Mouse (Mus musculus): ENCODE data around the gene Slc2a5. TPM values are rescaled to one million over a fixed set of nuclear protein-coding genes. Genes with fewer than 3 reads are reported as not detected.

Gene Slc2a5
- 1 to 10 TPM; 3.8 to 5.7 TPM for total RNA-seq (2021)

DNA sequence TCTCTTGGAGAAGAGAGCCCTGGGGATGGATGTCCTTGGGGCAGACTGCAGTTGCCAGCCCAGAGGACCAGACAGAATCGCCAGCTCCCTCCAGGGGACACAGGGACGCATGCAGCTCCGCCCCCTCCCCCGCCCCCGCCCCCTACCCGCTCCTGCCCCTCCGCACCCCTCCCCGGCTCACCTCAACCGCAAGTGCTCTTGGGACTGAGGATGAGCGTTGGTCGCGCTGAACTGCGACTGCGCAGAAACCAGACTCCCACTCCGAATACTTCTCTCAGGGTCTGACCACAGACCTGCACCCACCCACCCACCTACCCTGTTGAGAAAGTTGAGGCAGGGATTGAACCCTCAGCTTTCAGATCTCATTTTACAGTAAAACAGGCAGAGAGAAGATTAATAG lies at the start of gene Slc2a5:
Gene Slc2a5 (plus strand): TSS at position 229 of the 400 bp plus-strand sequence.
- DNase-seq: no peak

DNA sequence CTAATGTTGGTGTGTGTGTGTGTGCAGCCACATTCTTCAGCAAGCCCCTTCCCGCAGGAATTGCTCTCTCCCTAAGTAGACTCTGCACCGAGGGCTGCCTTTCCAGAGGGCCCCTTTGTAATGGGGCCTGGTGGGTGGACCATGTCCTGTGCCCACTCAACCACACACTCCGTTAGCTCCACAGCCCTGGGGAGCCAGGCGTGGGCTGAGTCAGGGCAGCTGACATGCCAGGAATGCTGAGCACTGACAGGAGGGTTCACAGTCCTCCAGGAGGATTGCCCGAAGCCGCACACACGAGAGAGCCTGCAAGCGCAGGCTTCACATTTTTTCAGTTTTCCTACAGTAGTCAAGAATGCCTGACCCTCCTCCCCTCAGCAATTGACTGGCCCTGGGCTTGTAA lies 48.9 kb upstream of the Slc2a5 start:
- no peak for DNase-seq

DNA sequence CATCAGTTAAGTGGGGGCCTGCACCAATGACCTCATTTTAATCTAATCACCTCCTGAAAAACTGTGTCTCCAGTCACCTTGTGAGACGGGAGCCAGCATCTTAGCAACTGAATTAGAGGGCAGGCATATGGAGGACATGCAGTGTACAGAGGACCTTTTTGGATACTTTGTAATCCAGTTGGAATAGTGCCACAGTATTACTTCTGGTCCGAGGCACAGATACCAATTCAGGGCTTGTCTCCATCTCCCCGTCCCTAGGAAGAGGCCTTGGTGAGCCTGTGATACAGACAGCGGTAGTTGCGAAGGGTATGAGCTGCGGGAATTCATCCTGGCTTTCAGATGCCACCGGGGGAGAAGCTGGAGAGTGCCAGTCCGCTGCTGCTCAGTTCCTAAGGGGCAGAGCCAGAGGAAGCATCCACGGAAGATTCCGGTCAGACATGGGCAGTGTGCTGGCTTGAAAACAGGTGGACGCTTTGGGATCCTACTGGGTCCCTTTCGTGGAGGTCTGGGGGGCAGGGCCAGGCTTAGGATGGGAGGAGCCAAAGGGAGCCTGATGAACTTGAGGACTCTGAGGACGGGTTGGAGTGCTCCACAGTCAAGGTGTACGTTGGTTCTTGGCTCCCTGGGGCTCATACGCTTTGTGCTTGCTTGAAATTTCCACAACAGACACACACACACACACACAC lies 46.5 kb upstream of the Slc2a5 start:
- DNase-seq: no peak

DNA sequence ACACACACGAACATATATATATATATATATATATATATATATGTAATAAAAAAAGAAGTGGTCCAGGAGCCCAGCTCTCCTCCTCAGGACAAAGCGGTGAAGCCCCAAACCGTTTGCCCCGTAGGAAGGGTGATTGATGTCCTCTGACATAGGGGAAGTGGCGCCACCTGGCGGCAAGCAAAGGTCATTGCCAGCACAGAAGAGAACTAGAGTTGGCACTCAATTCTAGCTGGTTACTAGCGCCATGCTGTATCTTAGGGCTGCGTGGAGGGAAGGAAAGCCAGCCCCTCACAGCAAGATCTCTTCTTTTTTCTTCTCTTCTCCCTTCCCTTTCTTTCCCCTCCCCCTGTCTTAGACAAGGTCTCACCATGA lies 46.0 kb upstream of the Slc2a5 start:
- DNase-seq: no peak

DNA sequence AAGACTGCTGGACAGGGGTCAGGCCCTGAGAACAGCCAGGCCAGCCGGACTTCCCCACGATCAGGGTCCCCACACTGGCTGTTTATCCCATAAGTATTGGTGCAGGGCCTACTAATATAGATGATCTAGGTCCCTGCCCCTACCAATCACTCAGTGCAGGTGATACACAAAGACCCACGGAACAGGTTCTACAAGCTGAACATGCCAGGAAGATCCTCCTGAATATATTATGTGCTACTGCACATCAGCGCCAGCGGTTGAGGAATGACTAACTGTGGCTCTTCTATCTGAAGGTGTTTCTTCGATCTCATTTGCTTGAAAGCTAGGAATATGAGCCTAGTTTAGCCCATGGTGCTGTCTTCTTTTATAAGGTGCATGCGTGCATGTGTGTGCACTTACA lies 43.7 kb upstream of the Slc2a5 start:
- no peak for DNase-seq

DNA sequence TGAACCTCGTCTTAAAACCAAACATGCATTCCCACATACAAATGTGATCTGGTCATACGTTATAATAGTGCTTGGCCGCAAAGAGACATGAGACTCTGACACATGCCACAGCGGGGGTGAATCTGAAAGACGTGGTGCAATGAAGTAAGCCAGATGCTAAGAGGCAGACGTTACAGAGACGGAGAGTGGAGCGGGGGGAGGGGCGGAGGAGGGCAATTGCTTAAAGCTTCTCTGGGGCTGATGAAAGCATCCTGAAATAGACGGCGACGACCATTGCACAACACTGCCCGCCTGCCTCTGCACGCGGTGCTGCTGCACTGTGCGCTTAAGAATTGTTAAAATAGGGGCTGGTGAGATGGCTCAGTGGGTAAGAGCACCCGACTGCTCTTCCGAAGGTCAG lies 42.9 kb upstream of the Slc2a5 start:
- no peak for DNase-seq

DNA sequence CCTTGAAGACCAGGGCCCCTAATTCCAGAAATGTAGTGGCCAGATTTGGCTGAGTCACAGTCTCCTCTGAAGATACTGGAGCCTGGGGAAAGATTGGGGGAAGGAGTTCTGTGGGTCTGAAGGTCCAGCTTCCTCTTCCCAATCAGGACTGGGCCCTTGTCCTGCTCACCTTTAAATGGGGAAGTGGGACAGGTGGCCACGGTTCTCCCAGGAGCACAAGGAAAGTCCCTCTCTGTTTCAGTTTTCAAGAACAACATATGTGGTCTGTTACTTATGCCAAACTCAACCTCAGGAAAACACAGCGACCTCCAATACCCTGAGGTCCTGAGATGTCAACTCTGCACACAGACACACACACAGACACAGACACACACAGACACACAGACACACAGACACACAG lies 40.4 kb upstream of the Slc2a5 start:
- DNase-seq: no peak

DNA sequence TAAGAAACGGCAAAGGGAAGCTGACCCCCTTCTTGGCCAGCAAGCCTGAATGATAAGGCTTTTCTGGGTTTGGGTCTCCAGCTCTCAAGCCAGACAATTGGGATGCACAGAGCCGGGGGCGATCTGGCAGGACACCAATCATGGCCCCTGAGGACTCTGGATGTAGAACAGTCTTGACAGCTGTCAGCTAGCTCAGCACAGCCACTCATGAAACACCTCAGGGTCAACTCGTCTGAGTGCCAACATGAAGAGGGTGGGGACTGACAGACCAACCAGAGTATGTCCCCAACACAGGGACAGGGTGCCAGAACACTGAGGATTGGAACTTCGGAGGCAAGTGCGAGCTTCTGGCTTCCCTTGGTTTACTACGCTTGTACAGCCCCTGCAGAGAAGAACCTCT lies 39.8 kb upstream of the Slc2a5 start:
- DNase-seq: no peak

DNA sequence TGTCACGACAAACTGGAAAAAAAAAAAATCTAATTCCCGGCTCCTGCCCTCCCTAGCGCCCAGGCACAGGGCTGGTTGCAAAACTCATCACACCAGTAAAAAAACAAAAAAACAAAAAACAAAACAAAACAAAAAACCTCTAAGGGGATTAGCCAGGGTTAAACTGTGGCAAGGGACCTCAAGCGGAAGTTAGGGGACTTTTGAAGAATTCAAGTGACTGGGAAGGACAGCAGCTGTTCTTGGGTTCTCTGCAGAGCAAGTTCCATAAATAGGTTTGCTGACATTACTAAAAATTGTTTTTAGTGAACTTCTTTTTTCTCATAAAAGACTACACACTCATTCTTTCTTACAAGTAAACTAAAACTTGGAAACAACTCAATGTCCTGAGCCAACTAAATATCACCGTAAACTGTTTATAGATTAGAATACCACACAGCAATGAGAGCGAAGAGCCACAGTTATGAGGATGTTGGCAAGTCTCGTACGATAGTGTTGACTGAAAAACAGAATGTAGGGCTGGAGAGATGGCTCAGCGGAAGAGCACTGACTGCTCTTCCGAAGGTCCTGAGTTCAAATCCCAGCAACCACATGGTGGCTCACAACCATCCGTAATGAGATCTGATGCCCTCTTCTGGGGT lies 38.6 kb upstream of the Slc2a5 start:
- DNase-seq: no peak

DNA sequence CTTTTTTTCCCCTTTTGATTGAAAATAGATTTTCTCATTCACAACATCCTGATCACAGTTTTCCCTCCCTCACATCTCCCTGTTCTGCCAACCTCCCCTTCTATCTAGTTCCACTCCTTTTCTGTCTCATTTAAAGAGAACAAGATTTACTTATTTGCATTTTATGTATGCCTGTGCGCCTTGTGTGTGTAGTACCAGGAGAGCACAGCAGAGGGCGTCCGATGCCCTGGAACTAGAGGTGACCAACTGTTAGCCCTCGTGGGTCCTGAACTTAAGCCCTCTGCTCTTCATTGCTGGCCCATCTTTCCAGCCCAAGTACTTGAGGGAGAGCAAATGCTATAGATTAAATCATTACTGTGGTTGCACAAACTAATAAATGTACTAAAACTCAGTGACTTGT lies 33.7 kb upstream of the Slc2a5 start:
- DNase-seq: no peak

DNA sequence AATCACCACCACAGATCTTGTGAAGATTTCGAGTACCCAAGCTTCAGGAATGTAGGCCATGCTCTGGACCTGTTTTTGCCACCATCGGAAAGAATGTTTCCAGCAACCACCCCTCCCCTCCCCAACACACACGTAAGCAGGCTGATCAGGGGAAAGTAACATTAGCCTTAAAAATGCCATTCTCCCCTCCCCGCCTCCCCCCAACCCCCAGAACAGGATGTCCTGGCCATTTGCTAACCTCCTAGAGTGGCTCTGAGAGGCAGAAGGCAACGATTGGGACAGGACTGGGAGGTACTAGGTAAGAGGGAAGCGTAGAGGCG lies 32.3 kb upstream of the Slc2a5 start:
- no peak for DNase-seq

DNA sequence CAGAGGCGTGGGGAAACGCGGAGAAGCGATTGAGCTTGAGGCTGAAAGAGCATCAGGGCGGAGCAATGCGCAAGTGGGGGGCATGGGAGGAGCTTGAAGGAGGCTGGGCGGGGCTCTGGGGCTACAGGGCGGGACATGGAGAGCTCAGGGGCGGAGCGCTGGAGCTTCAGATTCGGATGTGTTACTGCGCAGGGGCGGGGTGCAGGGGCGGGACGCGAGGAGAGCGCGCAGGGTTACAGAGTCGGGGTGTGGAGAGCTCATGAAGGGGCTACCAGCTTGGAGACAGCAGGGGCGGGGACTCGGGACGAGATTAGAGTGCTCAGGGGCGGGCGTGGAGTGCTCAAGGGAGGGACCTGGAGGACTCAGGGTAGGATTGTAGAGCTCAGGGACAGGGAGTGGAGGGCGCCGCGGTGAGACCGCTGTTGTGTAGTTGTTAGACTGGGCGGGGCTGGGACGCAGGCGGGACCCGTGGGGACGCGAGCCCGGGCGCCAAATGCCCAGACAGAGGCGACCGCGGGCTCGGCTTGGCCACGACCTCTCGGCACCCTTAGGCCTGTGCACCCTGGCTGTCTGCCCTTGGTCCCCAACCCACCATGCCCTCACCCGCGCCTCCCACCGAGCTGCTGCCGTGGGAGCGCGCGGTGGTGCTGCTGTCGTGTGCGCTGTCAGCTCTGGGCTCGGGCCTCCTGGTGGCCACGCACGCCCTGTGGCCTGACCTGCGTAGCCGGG lies 31.8 kb upstream of the Slc2a5 start, which contains the start of gene Gpr157:
Gene Gpr157 (plus strand): TSS at position 205 of the 729 bp plus-strand sequence.
- peak; percentile 86 to 88 for DNase-seq

DNA sequence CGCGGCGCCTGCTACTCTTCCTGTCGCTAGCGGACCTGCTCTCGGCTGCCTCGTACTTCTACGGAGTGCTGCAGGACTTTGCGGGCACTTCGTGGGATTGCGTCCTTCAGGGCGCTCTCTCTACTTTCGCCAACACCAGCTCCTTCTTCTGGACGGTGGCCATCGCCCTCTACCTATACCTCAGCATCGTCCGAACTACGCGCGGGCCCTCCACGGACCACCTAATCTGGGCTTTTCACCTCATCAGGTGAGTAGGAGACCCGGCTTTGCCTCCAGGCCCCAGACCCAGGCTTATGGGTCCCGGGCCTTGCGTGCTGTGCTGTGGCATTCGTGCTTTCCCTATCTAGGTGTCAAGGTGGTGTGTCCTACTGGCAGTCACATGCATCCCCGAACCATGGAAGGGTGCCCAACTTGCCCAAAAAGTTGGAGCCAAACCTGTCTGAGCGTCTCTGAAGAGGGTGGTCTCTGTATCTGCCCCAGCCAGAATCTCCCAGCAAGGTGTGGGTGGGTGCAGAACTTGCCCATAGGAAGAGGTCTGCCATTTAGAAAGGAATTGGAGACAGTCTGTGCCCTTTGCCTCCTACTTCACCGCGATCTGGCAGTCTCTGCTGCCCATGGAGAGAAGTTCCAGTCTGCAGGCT lies 31.1 kb upstream of the Slc2a5 start:
- DNase-seq: peak in 1 of 2 experiments; percentile 17

DNA sequence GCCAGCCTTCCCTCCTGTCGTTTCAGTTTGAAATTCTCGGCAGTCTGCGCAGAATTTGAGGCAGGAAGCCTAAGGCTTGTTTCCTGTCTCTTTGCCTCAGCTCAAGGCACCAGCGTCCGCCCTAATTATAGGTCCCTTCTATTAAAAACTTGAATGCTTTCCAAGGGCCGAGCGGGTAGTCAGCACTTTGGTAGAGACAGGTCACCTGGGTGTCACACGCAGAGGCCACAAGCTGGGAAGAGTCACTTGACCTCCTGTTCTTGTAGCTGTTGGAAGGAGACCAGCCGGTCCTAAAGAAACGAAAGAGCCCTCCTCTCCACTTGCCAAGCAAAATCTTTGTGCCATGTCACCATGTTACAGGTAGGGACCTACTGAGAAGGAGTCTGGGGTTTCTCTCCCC lies 30.0 kb upstream of the Slc2a5 start:
- no peak for DNase-seq

DNA sequence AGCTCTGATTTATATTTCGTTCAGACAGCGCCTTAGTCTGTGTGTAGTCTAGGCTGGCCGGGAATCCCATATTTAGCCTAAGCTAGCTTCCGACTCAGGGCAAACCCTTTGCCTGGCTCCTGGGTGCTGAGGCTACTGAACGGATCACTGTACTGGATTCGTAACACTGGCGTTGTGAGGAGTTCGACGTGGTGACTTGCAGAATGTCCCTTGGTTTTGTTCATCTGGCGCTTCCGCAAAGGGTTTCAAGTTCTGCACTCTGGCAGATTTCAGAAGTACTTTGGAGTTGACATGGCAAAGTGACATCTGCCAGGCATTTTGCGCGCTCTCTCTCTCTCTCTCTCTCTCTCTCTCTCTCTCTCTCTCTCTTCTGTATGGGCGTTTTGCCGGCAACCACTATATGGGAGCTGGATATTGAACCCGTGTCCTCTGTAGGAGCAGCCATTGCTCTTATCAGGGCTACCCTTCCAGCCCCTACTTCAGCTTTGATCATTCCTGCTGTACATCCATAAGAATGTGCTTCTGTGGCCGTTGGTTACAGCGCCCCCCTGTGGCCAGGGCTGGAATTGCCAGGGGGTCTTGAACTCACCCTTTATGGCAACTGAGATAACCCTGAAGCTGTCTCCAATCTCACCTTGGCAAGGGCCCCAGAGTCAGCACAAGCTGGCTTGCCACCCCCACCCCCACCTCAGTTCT lies 27.0 kb upstream of the Slc2a5 start:
- no peak for DNase-seq

DNA sequence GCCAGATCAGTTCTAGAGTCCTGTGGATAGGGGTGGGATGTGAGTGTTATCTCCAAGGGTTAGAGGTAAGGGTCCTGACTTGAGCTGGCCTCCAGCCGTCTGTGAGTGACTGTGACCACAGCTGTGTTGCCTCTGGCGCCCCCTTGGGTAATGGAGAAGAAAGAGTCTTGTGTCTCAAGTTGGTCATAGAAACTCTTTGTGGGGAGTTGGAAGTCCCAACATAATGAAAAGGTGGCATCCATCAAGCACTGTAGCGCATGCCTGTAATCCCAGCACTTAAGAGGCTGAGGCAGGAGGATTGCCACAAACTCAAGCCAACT lies 26.5 kb upstream of the Slc2a5 start:
- DNase-seq: no peak

DNA sequence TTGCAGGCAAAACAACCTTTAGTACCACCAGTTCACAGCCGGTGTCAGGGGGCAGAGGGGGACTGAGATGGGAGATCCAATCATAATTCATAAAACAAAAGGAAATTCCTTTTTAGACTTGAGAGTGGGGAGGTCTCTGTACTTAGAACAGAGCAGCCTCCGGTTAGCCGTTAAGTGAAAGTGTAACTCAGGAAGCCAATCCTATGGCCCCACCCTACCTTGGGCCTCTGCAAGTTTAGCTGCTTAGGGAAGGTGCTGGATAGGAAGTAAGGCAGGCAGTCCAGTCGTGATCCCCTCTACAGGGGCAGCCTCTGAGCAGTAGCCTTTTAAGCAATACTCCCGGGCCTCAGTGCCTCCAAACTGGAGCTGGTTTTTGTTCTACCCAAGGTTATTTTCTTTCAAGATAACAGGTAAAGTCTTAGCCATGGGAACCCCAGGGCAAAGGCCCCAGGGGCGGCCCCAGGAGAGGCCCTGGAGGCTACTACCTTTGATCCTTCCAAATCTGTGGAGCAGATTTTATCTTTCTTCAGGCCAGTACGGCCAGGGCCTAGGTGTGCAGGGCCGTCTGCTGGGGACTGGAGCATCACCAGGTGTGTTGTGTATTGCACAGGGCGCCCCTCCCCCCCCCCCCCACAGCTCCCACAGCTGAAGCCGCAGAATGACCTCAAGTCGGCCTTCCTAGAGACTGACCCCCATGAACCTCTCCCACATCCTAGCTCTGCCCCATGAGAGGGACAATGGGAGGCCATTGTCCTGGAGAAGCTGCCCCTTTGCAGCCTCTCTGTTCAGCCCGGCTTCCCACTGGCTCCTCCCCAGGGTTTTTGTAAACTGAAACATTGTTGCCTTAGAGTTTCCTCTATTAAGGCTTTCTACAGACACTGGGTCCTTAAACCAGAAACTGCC lies 25.3 kb upstream of the Slc2a5 start:
- DNase-seq: no peak

DNA sequence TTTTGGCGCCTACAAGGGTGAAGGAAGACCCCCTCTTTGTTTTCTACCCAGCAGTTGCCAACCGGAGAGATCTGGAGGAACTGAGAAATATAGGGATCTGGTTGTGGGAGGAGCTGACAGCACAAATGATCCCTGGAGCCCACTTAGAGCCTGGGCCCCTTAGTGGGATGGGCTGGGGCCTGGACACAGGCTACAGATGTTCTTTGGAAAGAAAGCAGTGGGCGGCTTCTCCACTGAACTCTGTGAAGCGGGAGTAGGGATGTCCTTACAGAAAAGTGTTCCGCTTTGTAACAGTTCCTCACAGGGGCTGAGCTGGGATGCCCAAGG lies 24.7 kb upstream of the Slc2a5 start:
- DNase-seq: no peak

DNA sequence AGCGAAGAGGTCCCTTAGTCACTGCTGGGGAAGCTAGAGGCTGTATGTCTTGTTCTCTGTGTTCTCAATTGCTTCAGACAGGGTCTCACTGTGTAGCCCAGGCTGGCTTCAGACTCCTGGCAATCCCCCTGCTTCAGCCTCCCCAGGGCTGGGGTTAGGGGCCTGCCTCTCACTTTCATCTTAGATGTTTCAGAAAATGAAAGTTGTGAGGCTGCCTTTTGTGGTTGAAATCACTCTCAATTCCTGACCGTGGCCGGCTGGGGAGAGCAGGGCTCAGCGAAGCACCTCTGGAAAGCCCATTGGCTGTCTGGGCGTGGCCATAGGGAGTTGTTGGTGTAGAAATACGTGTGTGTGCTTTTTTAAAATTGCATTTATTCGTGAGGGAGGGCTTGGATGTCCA lies 22.8 kb upstream of the Slc2a5 start:
- no peak for DNase-seq

DNA sequence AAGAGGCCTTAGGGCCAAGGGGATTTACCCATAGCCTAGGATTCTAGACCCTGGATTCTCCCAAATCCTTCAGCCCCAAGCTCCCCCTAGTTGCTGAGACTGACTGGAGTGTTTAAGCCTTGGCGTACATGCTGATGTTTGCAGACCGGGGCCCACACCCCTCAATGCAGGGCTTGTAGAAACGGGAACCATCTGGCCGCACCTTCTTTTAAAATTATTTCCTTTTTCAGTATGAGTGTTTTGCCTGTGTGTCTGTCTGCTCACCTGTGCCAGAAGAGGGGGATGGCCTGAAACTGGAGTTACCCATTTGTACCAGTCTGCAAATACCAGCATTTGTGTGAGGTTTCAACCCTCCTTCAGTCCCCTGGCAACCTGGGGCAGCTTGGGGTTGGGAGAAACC lies 21.2 kb upstream of the Slc2a5 start:
- no peak for DNase-seq

DNA sequence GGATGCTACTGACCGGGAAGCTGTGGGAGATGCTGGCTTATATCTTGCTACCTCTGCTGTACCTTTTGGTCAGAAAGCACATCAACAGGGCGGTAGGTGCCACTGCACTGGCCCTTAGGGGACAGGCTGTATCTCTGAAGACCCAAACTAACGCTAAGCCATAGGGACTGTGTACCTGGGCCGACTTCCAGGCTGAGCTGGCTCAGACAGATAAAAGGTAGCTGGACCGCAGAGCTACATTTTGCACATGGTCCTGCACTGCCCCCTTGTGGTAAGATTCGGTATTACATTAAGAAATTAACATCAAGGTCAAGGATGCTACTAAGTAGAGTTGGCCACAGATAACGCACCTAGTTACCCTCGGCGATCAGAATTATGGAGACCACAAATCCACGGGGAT lies 20.2 kb upstream of the Slc2a5 start:
- DNase-seq: peak; percentile 19 to 50

DNA sequence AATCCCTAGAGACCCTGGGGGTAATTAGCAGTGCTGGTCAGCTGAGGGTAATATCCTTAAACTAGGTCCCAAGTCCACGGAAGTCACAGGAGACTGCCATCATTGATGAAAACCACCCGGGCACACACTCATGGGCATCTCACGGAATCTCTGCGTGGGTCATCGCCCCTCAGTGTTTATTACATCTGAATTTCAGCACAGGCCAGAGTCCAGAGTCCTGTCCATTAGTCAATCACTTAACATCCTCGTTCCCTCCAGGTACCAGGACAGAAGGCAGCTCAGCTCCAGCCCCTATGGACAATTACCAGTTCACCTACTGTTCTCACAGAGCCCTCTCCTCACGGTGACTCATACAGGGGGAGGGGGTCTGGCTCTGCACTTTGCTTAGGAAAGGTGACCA lies 16.3 kb upstream of the Slc2a5 start:
- DNase-seq: no peak

Measured in layer of hippocampus, postnatal 36 days (tissue).